Mouse (Mus musculus) embryonic stem cell, embryonic (primary cell): ENCODE results near the gene Spata1.

Source experiments
- CTCF ChIA-PET, 4 experiments: fragments of 300-600 bp in 2 of 4; fragments of 350-600 bp in 2 of 4; sonication (Branson Sonifier 250); formaldehyde crosslinking; loops; one replicate each; lab custom pipeline; 2022; ENCODE audit warnings: inconsistent platforms in 2 of 4; lab: Charles Lee
- POLR2A ChIA-PET, 4 experiments: fragments of 300-600 bp in 2 of 4; fragments of 350-600 bp in 2 of 4; sonication (Branson Sonifier 250); formaldehyde crosslinking; loops; one replicate each; lab custom pipeline; 2022; ENCODE audit warnings: antibody characterized with exemption in 4 of 4, inconsistent platforms in 1 of 4; lab: Charles Lee

Gene Spata1

GRCm38 (mm10) chr3:146482044-146482443 is 17.5 kb downstream of the Spata1 start:
- POLR2A ChIA-PET = no interaction called here

DNA sequence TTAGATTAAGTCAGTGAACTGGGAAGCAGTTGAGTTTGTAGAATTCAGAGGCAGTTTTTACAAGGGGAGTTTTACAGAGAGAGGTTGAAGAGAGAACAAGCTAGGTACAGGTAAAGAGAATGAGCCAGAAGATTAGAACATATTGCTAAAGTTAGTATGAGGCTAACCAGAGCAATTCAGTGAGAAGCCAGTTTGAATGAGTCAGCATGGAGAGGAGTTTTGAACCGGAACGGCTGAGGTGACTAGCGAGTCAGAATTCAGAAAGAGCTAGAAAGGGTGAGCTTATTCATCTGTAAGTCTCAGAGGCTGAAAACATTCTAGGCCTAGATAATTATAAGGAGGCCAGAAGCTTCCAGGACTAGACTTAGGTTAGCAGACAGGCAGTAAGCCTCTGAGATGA is 25.1 kb downstream of the Spata1 start:
- ChIA-PET POLR2A (interaction anchor here in 2 of 4 experiments (0.9 to 1.6 kb wide), 4 partner anchors 11 to 47 kb away, joined by 3 to 5 read pairs (median 3); partner anchors contain the start of genes Gng5 (in 1 of the 2) and Rpf1 (in 1 of the 2)), CTCF (interaction anchor here in 1 of 4 experiments (0.6 to 1.2 kb wide), 2 partner anchors 239 to 440 kb away, joined by 3 read pairs; no protein-coding TSS in a partner anchor)

More at GRCm38 (mm10) chr3:146482044-146482443, 17.5 kb downstream of the Spata1 start:
- CTCF ChIA-PET = no interaction called here

DNA sequence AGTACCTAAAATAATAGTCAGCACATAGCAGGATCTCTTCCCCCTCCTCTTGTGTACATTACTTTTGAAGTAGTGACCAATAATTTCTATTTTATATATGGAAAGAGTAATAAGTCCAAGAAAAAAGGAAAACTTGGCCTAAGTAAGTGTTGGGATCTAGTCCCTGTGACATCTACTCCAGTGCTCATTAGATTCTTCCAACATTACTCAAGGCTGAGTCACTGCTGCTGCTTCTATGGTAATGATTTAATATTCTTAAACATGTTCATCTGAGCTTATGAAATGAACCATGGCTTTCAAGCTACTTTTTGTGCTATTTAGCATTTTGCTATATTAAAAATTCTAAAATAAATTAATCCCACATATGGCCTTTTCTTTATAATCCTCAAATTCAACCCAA is 25.8 kb downstream of the Spata1 start:
- ChIA-PET CTCF (no interaction called here), POLR2A (interaction anchor here in 1 of 4 experiments (1.1 to 1.6 kb wide), 2 partner anchors 23 to 27 kb away, joined by 3 to 5 read pairs; partner anchors contain the start of gene Gng5)

GRCm38 (mm10) chr3:146472657-146473056 is 26.9 kb downstream of the Spata1 start:
- ChIA-PET POLR2A (interaction anchor here in 1 of 4 experiments (1.0 to 2.0 kb wide), 2 partner anchors 9 to 27 kb away, joined by 3 to 5 read pairs; partner anchors contain the start of gene Gng5), CTCF (interaction anchor here in 3 of 4 experiments (0.6 to 2.3 kb wide), 4 partner anchors 10 to 41 kb away, joined by 3 to 12 read pairs (median 6); no protein-coding TSS in a partner anchor)

DNA sequence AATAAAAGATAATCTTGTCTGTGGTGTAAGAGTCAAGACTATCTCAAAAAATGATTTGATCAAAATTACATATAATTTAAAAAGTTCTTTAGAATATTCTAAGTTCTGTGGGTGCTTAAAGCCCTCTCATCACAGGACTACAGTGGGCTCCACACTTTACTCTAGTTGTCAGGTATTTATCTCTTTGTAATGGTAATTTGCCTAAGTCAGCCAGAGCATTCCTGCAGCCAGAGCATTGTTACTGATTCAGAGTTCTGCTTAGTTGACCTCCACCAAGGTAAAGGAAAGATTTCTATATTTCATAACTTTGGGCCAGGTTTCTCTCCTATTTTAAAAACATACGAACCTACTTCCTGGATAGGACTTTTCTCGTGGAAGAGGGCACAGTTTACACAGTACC is 30.3 kb downstream of the Spata1 start:
- ChIA-PET POLR2A (interaction anchor here in 1 of 4 experiments (0.7 to 1.4 kb wide), 5 partner anchors 10 to 51 kb away, joined by 3 to 6 read pairs (median 3); no protein-coding TSS in a partner anchor), CTCF (interaction anchor here in 2 of 4 experiments (0.7 kb wide), 2 partner anchors 18 to 59 kb away, joined by 3 to 8 read pairs; no protein-coding TSS in a partner anchor)

DNA sequence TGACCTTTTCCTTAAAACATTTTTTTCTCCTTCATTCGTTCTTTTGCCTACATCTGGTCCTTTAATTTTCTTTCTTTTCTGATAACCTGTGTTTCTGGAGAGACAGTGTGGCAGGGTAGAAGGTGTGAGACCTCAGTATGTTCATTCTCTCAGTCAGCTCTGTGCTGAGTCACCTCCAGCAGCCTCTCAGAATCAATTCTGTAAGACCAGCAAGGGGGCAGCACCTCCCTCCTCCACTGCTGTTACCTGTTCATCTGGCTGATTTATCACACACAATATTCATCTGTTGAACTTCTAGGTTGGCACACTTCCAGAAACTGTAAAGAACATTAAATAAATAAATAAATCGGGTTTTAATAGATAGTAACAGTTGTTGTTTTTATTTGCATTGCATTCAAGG is 36.6 kb downstream of the Spata1 start:
- POLR2A ChIA-PET = interaction anchor here in 3 of 4 experiments (0.7 to 1.4 kb wide), 4 partner anchors 9 to 521 kb away, joined by 3 to 5 read pairs (median 3); no protein-coding TSS in a partner anchor
- CTCF ChIA-PET = interaction anchor here in 2 of 4 experiments (0.6 to 1.2 kb wide), 4 partner anchors 9 to 241 kb away, joined by 3 to 7 read pairs (median 3); no protein-coding TSS in a partner anchor

- ChIA-PET CTCF (interaction anchor here in 1 of 4 experiments (0.6 to 0.8 kb wide), 2 partner anchors 11 to 35 kb away, joined by 3 read pairs; no protein-coding TSS in a partner anchor), POLR2A (interaction anchor here (0.5 to 1.6 kb wide), 12 partner anchors 9 to 111 kb away, joined by 3 to 5 read pairs (median 3); partner anchors contain the start of gene Rpf1 (in 1 of the 4))
These were observed 48.2 kb downstream of the Spata1 start for GRCm38 (mm10) chr3:146451375-146451774.

DNA sequence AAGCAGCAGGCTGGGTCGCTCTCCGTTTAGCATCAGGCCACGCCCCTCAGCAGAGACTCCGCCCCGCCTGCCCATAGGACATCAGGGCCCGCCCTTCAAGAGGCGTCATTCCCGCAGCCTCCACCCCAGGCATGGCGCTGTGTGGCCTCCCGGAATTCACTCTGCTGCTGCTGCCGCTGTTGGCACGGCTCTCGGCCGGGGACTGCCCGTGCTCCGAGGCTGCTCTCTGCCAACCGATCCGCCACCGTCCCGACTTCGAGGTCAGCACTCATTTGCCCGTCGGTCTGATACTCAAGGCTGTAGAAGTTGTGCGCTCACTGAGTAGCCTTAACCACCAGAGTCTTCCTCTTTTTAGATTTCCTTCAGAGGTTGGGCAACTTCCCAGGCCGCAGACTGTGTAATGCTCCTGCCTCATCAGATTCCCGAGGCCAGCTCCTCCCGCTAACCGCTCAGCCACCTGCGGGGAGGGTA is 49.1 kb downstream of the Spata1 start:
- ChIA-PET POLR2A (interaction anchor here in 2 of 4 experiments (0.6 to 1.6 kb wide), 9 partner anchors 23 to 269 kb away, joined by 3 to 5 read pairs (median 3); partner anchors contain the start of gene Rpf1 (in 1 of the 2)), CTCF (interaction anchor here in 1 of 4 experiments (0.9 kb wide), 1 partner anchor 416 kb away, joined by 3 read pairs; no protein-coding TSS in a partner anchor)

DNA sequence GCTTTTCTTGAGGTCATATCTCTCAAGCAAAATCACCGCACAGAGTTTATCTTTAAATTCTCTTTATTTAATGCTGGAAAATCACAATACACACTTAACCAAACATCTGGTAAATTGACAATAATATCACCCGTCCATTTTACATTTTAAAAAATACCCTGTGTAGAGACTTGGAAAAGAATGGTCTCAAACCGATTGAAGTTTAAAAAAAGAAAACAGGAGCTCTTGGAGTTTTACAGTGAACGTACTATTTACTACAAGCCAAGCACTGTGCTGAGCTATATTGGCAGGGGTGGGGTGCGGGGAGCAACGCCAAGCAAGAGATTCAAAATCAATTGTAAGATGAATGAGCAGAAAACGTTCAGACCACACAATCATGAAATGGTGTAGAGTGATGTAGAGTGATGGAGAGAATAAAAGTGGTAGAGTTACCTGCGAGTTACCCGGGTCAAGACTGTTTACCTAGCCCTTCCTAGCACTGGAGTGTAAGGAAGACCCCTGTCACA is 49.8 kb downstream of the Spata1 start, which contains the start of gene Ctbs:
Gene Ctbs, plus strand, starts transcription at position 51 of the 506 bp plus-strand sequence.
- ChIA-PET POLR2A (interaction anchor here in 3 of 4 experiments (0.5 to 1.2 kb wide), 3 partner anchors 18 to 66 kb away, joined by 3 to 5 read pairs (median 3); no protein-coding TSS in a partner anchor), CTCF (interaction anchor here in 1 of 4 experiments (0.9 kb wide), 1 partner anchor 417 kb away, joined by 3 read pairs; no protein-coding TSS in a partner anchor)

GRCm38 (mm10) chr3:146448969-146449368 is 50.6 kb downstream of the Spata1 start:
- POLR2A ChIA-PET = interaction anchor here in 1 of 4 experiments (1.2 to 1.7 kb wide), 2 partner anchors 17 to 72 kb away, joined by 3 to 6 read pairs; partner anchors contain the start of gene Rpf1
- CTCF ChIA-PET = interaction anchor here in 2 of 4 experiments (0.5 to 0.6 kb wide), 3 partner anchors 124 to 233 kb away, joined by 3 to 4 read pairs (median 3); no protein-coding TSS in a partner anchor

DNA sequence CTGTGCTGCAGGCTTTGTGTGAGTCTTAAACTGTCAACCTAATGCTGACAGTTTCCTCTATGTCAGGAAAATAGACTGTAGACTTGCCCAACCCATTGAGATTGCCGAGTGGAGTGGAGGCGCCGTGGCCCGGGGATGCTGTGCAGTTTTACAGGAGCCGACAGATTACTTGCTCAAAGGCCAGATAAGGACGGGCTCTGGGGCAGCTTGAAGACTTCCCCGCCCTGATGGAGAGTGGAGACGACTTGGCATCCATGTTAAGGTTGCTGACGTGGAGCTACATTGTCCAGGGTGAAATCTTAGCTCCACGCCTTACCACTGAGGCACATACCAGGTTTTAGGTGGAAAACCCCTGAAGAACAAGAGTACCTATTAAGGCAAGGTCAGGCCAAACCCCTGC is 51.2 kb downstream of the Spata1 start:
- CTCF ChIA-PET = interaction anchor here in 2 of 4 experiments (0.5 to 0.6 kb wide), 3 partner anchors 123 to 232 kb away, joined by 3 to 4 read pairs (median 3); no protein-coding TSS in a partner anchor
- POLR2A ChIA-PET = interaction anchor here in 1 of 4 experiments (1.7 kb wide), 1 partner anchor 73 kb away, joined by 6 read pairs; the partner anchor contains the start of gene Rpf1

GRCm38 (mm10) chr3:146447598-146447997 is 52.0 kb downstream of the Spata1 start:
- ChIA-PET CTCF (no interaction called here), POLR2A (interaction anchor here in 1 of 4 experiments (0.8 to 1.7 kb wide), 3 partner anchors 20 to 131 kb away, joined by 3 to 6 read pairs (median 4); partner anchors contain the start of gene Rpf1)

- POLR2A ChIA-PET = interaction anchor here in 1 of 4 experiments (0.8 to 1.6 kb wide), 2 partner anchors 20 to 131 kb away, joined by 3 to 4 read pairs; no protein-coding TSS in a partner anchor
- CTCF ChIA-PET = no interaction called here
These were observed 52.4 kb downstream of the Spata1 start for GRCm38 (mm10) chr3:146447156-146447555.

DNA sequence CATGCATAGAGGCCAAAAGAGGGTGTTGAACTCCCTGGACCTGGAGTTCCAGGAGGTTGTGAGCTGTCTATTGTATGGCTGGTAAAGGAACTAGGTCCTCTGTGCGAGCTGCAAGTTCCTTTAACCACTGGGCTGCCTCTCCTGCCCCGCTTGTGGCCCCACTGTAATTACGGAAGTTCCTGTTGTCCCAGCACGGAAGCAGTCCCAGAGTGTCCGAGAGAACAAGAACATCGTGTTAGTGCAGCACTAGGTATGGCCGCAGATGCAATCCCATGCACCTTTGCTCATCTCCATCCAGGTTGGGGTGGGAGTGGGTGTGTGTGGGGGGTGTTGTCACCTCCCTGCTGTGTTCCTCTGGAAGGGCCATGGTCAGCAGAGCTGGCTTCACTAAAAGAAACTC is 54.7 kb downstream of the Spata1 start:
- ChIA-PET POLR2A (interaction anchor here in 2 of 4 experiments (1.0 kb wide), 2 partner anchors 8 to 9 kb away, joined by 3 read pairs; no protein-coding TSS in a partner anchor), CTCF (no interaction called here)

- ChIA-PET POLR2A (interaction anchor here in 1 of 4 experiments (1.6 kb wide), 1 partner anchor 8 kb away, joined by 3 read pairs; no protein-coding TSS in a partner anchor), CTCF (no interaction called here)
These were observed 56.2 kb downstream of the Spata1 start for GRCm38 (mm10) chr3:146443380-146443779.

DNA sequence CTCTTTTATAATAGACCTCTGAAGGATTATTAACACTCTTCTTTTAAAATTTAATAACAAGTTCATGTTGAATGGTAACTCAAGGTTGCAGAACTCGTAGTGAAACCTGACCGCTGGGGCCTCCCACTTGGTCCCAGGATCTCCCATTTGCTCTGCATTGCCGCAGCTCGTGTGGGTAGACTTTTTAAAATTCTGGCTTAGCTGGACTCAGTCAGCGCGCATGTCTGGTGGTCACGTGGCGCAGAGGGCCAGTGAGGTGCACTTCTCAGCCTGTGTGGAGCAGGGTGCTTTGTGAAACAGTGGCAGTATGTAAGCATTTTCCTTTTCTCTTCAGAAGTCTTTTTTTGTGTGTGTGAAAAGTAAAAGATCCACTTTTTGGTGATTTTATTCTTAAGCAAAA is 56.6 kb downstream of the Spata1 start:
- ChIA-PET CTCF (no interaction called here), POLR2A (interaction anchor here in 1 of 4 experiments (1.6 kb wide), 1 partner anchor 8 kb away, joined by 3 read pairs; no protein-coding TSS in a partner anchor)

DNA sequence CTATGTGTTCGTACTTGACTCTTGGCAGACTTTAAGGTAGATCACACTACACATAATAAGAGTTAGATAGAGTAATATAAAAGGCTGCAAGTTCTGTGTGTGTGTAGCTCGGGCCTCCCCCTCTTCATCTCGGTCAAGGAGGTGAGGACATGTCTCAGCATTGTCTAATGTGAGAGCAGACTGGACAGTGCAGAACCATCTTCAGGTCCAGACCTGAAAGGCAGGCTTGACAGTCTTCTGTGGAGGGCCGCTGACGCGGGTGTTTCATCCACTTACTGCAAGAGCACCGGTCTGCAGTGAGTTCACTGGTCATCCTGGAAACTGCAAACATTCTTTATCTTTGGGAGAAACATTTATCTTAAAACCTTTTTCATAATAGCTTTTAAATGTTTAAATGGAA is 57.1 kb downstream of the Spata1 start:
- POLR2A ChIA-PET = interaction anchor here in 2 of 4 experiments (1.2 to 1.6 kb wide), 2 partner anchors 9 to 16 kb away, joined by 3 to 4 read pairs; no protein-coding TSS in a partner anchor
- CTCF ChIA-PET = no interaction called here

DNA sequence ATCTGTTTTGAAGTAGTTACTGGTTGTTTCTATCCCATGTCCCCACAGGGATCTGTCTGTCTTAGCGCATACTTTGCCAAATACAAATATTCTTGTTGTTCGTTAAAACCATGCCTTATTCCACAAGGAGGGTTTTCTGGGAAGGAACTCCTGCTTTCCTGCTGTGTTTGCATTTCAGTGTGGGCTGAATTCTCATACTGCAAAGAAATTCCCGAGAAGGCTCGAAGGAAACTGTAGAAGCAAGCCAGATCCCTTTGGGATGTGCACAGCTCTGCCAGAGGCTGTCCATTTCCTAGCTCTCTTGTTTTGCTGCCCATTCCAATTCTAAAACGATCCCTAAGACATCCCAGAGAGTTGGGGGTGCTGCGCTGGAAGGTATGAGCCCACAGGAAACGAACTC is 59.1 kb downstream of the Spata1 start:
- POLR2A ChIA-PET = interaction anchor here in 1 of 4 experiments (0.7 kb wide), 1 partner anchor 26 kb away, joined by 3 read pairs; no protein-coding TSS in a partner anchor
- CTCF ChIA-PET = interaction anchor here in 1 of 4 experiments (0.7 kb wide), 1 partner anchor 86 kb away, joined by 7 read pairs; no protein-coding TSS in a partner anchor
